ENCODE assay signal across 14 mouse cellular contexts in the genomic region with DNA sequence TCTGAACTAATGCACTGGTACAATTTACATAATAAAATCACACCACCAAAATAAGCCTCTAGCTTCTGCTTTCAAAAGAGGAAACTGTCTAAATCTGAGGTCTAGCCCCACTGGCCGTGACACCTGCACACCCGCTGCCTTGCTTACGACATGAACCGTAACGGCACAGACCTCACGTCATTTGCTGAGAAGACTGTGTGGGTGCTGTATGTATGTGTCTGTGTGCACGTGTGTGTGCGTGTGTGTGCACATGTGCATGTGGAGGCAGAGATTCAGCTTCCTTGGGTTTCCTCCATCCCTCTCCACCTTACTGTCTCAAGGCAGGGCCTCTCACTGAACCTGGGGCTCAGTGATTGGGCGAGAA. TPM values are rescaled to one million over a fixed set of nuclear protein-coding genes. Genes with fewer than 3 reads are reported as not detected.
DNase-seq lines count a peak whose midpoint lies in the region; ATAC-seq and TF ChIP-seq lines count a peak whose summit lies in the region.
"Had no signal": no experiment of that assay in that cellular context is flagged by ENCODE, and none has a peak within 500 bp of the region (broad histone marks: within the 10 kb centered on the region; RNA-seq: fewer than 3 reads in every experiment).

No protein-coding gene starts in this region.

- intact Hi-C loops in heart, postnatal 14 days (cut with DNase I) = no loop called here

- no peak for TF ChIP-seq POLR2A in bone marrow, adult 2 months (IDR thresholded peaks at IDR 0.05; ENCODE audit: borderline replicate concordance, control insufficient read depth, low read depth, low read length)
- no peak for TF ChIP-seq POLR2A in thymus, adult 2 months (IDR thresholded peaks at IDR 0.05; ENCODE audit: control insufficient read depth, extremely low read depth, insufficient read depth, low read length, poor library complexity)

- 95% methylated on average over 9 of the region's 9 CpGs for WGBS in intestine, postnatal 0 days
- 94% methylated on average over 9 of the region's 9 CpGs for WGBS in intestine, embryonic 16.5 days
- 41% methylated on average over 9 of the region's 9 CpGs for WGBS in bone marrow, adult 2 months
- WGBS in thymus, adult 2 months = 24% methylated on average over 9 of the region's 9 CpGs
- WGBS in hindbrain, embryonic 11.5 days = 96% methylated on average over 9 of the region's 9 CpGs

- H3K4me3 ChIP-seq in intestine, postnatal 0 days (ENCODE audit: low read depth, low read length) = no peak overlapping the region
- H3K4me3 ChIP-seq in intestine, embryonic 16.5 days (ENCODE audit: low read length) = no peak overlapping the region
- H3K4me3 ChIP-seq in bone marrow, adult 2 months (replicated peaks; ENCODE audit: control insufficient read depth, low read depth, low read length) = no peak overlapping the region
- H3K4me3 ChIP-seq in thymus, adult 2 months (ENCODE audit: control insufficient read depth, insufficient read depth, low read length) = no peak overlapping the region
- H3K4me3 ChIP-seq in hindbrain, embryonic 11.5 days (ENCODE audit: low read depth, low read length) = no peak overlapping the region
- H3K4me3 ChIP-seq: gastrocnemius, adult 2 months; heart, embryonic 13.5 days had no signal

- peak overlapping the region; percentile 9; the same call in 1 of the 2 replicates for H3K27ac ChIP-seq in intestine, postnatal 0 days (ENCODE audit: low read depth, low read length)
- no peak overlapping the region for H3K27ac ChIP-seq in intestine, embryonic 16.5 days (ENCODE audit: low read length)
- peak overlapping the region; percentile 89 for H3K27ac ChIP-seq in bone marrow, adult 2 months (ENCODE audit: control insufficient read depth, insufficient read depth, low read depth, low read length, poor library complexity)
- peak overlapping the region; percentile 56 for H3K27ac ChIP-seq in thymus, adult 2 months (ENCODE audit: control insufficient read depth, insufficient read depth, low read length)
- no peak overlapping the region for H3K27ac ChIP-seq in hindbrain, embryonic 11.5 days (ENCODE audit: low read depth, low read length)
- H3K27ac ChIP-seq: gastrocnemius, adult 2 months; heart, embryonic 13.5 days had no signal

- no peaks in the 10 kb centered on the region for H3K4me1 ChIP-seq in intestine, postnatal 0 days (replicated peaks; ENCODE audit: control insufficient read depth, insufficient read depth, low read length)
- no peaks in the 10 kb centered on the region for H3K4me1 ChIP-seq in intestine, embryonic 16.5 days (ENCODE audit: control insufficient read depth, insufficient read depth, low read length)
- H3K4me1 ChIP-seq in bone marrow, adult 2 months (ENCODE audit: control insufficient read depth, insufficient read depth, low read length) = peaks cover 5% of the 10 kb centered on the region; the same call in 1 of the 2 replicates
- H3K4me1 ChIP-seq in thymus, adult 2 months (replicated peaks; ENCODE audit: control insufficient read depth, insufficient read depth, low read length) = peaks cover 12% of the 10 kb centered on the region
- no peaks in the 10 kb centered on the region for H3K4me1 ChIP-seq in hindbrain, embryonic 11.5 days (replicated peaks; ENCODE audit: control insufficient read depth, insufficient read depth, low read length)

- H3K4me2 ChIP-seq in intestine, postnatal 0 days (replicated peaks; ENCODE audit: low read depth) = no peak overlapping the region
- H3K4me2 ChIP-seq in intestine, embryonic 16.5 days (ENCODE audit: low read depth, low read length) = no peak overlapping the region
- no peak overlapping the region for H3K4me2 ChIP-seq in hindbrain, embryonic 11.5 days (replicated peaks; ENCODE audit: low read depth, low read length)
- H3K4me2 ChIP-seq: heart, embryonic 13.5 days had no signal

- 0 out of 2 replicates have a peak, but pooled peaks have one; percentile 18 for ATAC-seq in intestine, postnatal 0 days
- ATAC-seq in intestine, embryonic 16.5 days = no peak
- peak; percentile 86 for ATAC-seq in megakaryocyte progenitor cell, adult 5-6 weeks (replicated peaks; ENCODE audit: poor library complexity)
- no peak for ATAC-seq in hindbrain, embryonic 11.5 days (ENCODE audit: low FRiP score)

- TF ChIP-seq CTCF in intestine, postnatal 0 days (IDR thresholded peaks at IDR 0.05; ENCODE audit: low read depth) = no peak
- peak; percentile 14; the same call in 1 of the 2 replicates for TF ChIP-seq CTCF in bone marrow, adult 2 months (IDR thresholded peaks at IDR 0.05; ENCODE audit: control insufficient read depth, insufficient read depth, low read length)
- TF ChIP-seq CTCF in thymus, adult 2 months (IDR thresholded peaks at IDR 0.05; ENCODE audit: borderline replicate concordance, control insufficient read depth, extremely low read depth, insufficient read depth, low read length, poor library complexity) = no peak

- peaks cover 59% of the 10 kb centered on the region for H3K36me3 ChIP-seq in intestine, postnatal 0 days (ENCODE audit: control insufficient read depth, insufficient read depth)
- H3K36me3 ChIP-seq in intestine, embryonic 16.5 days (ENCODE audit: control insufficient read depth, insufficient read depth, low read length) = peaks cover 42% of the 10 kb centered on the region
- H3K36me3 ChIP-seq in thymus, adult 2 months (ENCODE audit: control insufficient read depth, insufficient read depth, low read length) = peaks cover 39% of the 10 kb centered on the region
- peaks cover 24% of the 10 kb centered on the region for H3K36me3 ChIP-seq in hindbrain, embryonic 11.5 days (ENCODE audit: control insufficient read depth, insufficient read depth, low read length)

- H3K27me3 ChIP-seq in intestine, postnatal 0 days (replicated peaks; ENCODE audit: control insufficient read depth, insufficient read depth, low read length) = no peaks in the 10 kb centered on the region
- no peaks in the 10 kb centered on the region for H3K27me3 ChIP-seq in intestine, embryonic 16.5 days (replicated peaks; ENCODE audit: control insufficient read depth, insufficient read depth, low read length)
- H3K27me3 ChIP-seq in thymus, adult 2 months (ENCODE audit: control insufficient read depth, insufficient read depth, low read length) = no peaks in the 10 kb centered on the region
- no peaks in the 10 kb centered on the region for H3K27me3 ChIP-seq in hindbrain, embryonic 11.5 days (ENCODE audit: control insufficient read depth, insufficient read depth, low read length)
- H3K27me3 ChIP-seq: heart, embryonic 13.5 days had no signal

- H3K9me3 ChIP-seq in intestine, postnatal 0 days (ENCODE audit: control insufficient read depth) = no peaks in the 10 kb centered on the region
- no peaks in the 10 kb centered on the region for H3K9me3 ChIP-seq in intestine, embryonic 16.5 days (ENCODE audit: control insufficient read depth, low read length)
- no peaks in the 10 kb centered on the region for H3K9me3 ChIP-seq in hindbrain, embryonic 11.5 days (ENCODE audit: control insufficient read depth, low read length)
- H3K9me3 ChIP-seq: heart, embryonic 13.5 days had no signal

- peak; percentile 35 for DNase-seq in thymus, adult 2 months
- DNase-seq in hindbrain, embryonic 11.5 days (ENCODE audit: low spot score) = no peak
- no peak for DNase-seq in heart, postnatal 14 days
- DNase-seq in ovary, postnatal 36 days (ENCODE audit: low spot score) = no peak
- DNase-seq: right cerebral cortex, postnatal 25 days had no signal

- no peak overlapping the region for H3K9ac ChIP-seq in intestine, postnatal 0 days (ENCODE audit: low read depth, low read length)
- H3K9ac ChIP-seq in intestine, embryonic 16.5 days (ENCODE audit: low read depth, low read length) = no peak overlapping the region
- no peak overlapping the region for H3K9ac ChIP-seq in hindbrain, embryonic 11.5 days (ENCODE audit: low read depth, low read length)
- H3K9ac ChIP-seq: heart, embryonic 13.5 days had no signal

RNA-seq across cellular contexts. Expression of gene Yeats4, which starts 8.2 kb away (rescaled TPM):
- 41.6 and 43.5 TPM in 2 replicates for polyA plus RNA-seq in intestine, postnatal 0 days (2015; fragmentation: Nextera tagmentation; extraction: Ambion mirVana)
- 52.2 and 54.8 TPM in 2 replicates for polyA plus RNA-seq in intestine, embryonic 16.5 days (2015; fragmentation: Nextera tagmentation; extraction: Ambion mirVana)
- polyA plus RNA-seq in bone marrow, adult 2 months (2011; ENCODE audit: insufficient read depth, insufficient read length, low replicate concordance, missing spikeins) = 53.4 and 59.1 TPM in 2 replicates
- 67.5 and 68.1 TPM in 2 replicates for total RNA-seq in megakaryocyte progenitor cell, adult 5-6 weeks (2015)
- 109 and 137 TPM in 2 replicates for total RNA-seq in megakaryocyte progenitor cell, adult 5-6 weeks (2017)
- 41.6 and 43.3 TPM in 2 replicates for polyA plus RNA-seq in thymus, adult 2 months (2012; rRNA removed)
- polyA plus RNA-seq in hindbrain, embryonic 11.5 days (2014; fragmentation: Nextera tagmentation; extraction: Ambion mirVana) = 141 and 146 TPM in 2 replicates
- total RNA-seq in heart, postnatal 14 days (2021) = 10 to 100 TPM; 28.0 to 28.8 TPM

RNA-seq across cellular contexts. Expression of gene 9530003J23Rik, which starts 22.4 kb away (rescaled TPM):
- not detected in 2 replicates for polyA plus RNA-seq in intestine, postnatal 0 days (2015; fragmentation: Nextera tagmentation; extraction: Ambion mirVana)
- not detected in 2 replicates for polyA plus RNA-seq in intestine, embryonic 16.5 days (2015; fragmentation: Nextera tagmentation; extraction: Ambion mirVana)
- polyA plus RNA-seq in bone marrow, adult 2 months (2011; ENCODE audit: insufficient read depth, insufficient read length, low replicate concordance, missing spikeins) = not detected in 2 replicates
- not detected in 2 replicates for total RNA-seq in megakaryocyte progenitor cell, adult 5-6 weeks (2015)
- total RNA-seq in megakaryocyte progenitor cell, adult 5-6 weeks (2017) = not detected in 2 replicates
- polyA plus RNA-seq in thymus, adult 2 months (2012; rRNA removed) = not detected in 2 replicates
- polyA plus RNA-seq in hindbrain, embryonic 11.5 days (2014; fragmentation: Nextera tagmentation; extraction: Ambion mirVana) = not detected in 2 replicates
- total RNA-seq in heart, postnatal 14 days (2021) = not detected
- total RNA-seq: adrenal gland, adult 18-20 months; gastrocnemius, adult 2 months; left cerebral cortex, postnatal 10 days had no signal
- polyA plus RNA-seq: heart, embryonic 13.5 days; neural tube, embryonic 11.5 days had no signal

Comparison
In these comparisons a context has a peak if more than half of its experiments do, and no peak if none do; other contexts are left out.
1. ATAC-seq: peak in intestine, postnatal 0 days (single experiment) and megakaryocyte progenitor cell, adult 5-6 weeks (single experiment); none in intestine, embryonic 16.5 days (single experiment) and hindbrain, embryonic 11.5 days (single experiment).
2. H3K27ac ChIP-seq: peak in intestine, postnatal 0 days (single experiment), bone marrow, adult 2 months (single experiment) and thymus, adult 2 months (single experiment); none in intestine, embryonic 16.5 days (single experiment) and hindbrain, embryonic 11.5 days (single experiment).